Mouse (Mus musculus): ENCODE measurements at regions not wholly inside any gene's neighbourhood (a gene's known extent, or its start where the extent isn't known, plus 50 kb on each side); places are given as distances from the start of the nearest gene placed in this dataset.

- Histone ChIP-seq H3K4me1 (replicated peaks; ENCODE audit: low read depth, low read length) (no peaks in the 10 kb centered on the region), H3K4me3 (replicated peaks; ENCODE audit: low read length) (no peak overlapping the region), H3K9me3 (ENCODE audit: low read length) (peaks cover 30% of the 10 kb centered on the region), H3K27me3 (ENCODE audit: insufficient read depth, low read length) (no peaks in the 10 kb centered on the region; the same call in 1 of the 2 replicates), H3K36me3 (ENCODE audit: insufficient read depth, low read length) (no peaks in the 10 kb centered on the region)
- TF ChIP-seq POU5F1 (IDR thresholded peaks at IDR 0.05; ENCODE audit: borderline replicate concordance, low read length) (no peak), NANOG (IDR thresholded peaks at IDR 0.05; ENCODE audit: borderline replicate concordance, low read length) (no peak), CTCF (conservative IDR thresholded peaks at IDR 0.05; ENCODE audit: low read length) (no peak)
Measured at GRCm38 (mm10) chr10:43634371-43635080, 56.4 kb downstream of the Cd24a start.

- no peak for TF ChIP-seq POU5F1 (IDR thresholded peaks at IDR 0.05; ENCODE audit: borderline replicate concordance, low read length)
- no peak for TF ChIP-seq CTCF (conservative IDR thresholded peaks at IDR 0.05; ENCODE audit: low read length)
- no peak for TF ChIP-seq NANOG (IDR thresholded peaks at IDR 0.05; ENCODE audit: borderline replicate concordance, low read length)
- H3K4me3 ChIP-seq (replicated peaks; ENCODE audit: low read length), result no peak overlapping the region
- no peaks in the 10 kb centered on the region for H3K36me3 ChIP-seq (ENCODE audit: insufficient read depth, low read length)
- peaks cover 7% of the 10 kb centered on the region; the same call in 1 of the 2 replicates for H3K9me3 ChIP-seq (ENCODE audit: low read length)
- peaks cover 4% of the 10 kb centered on the region; the same call in 1 of the 2 replicates for H3K27me3 ChIP-seq (ENCODE audit: insufficient read depth, low read length)
- no peaks in the 10 kb centered on the region for H3K4me1 ChIP-seq (replicated peaks; ENCODE audit: low read depth, low read length)
Measured at GRCm38 (mm10) chr10:43641169-43641945, 63.3 kb downstream of the Cd24a start.

- Histone ChIP-seq H3K4me3 (replicated peaks; ENCODE audit: low read length) (no peak overlapping the region), H3K27me3 (ENCODE audit: insufficient read depth, low read length) (0 out of 2 replicates have a peak, but pooled peaks cover 4% of the 10 kb centered on the region), H3K36me3 (ENCODE audit: insufficient read depth, low read length) (no peaks in the 10 kb centered on the region), H3K4me1 (replicated peaks; ENCODE audit: low read depth, low read length) (no peaks in the 10 kb centered on the region), H3K9me3 (ENCODE audit: low read length) (no peaks in the 10 kb centered on the region)
- TF ChIP-seq NANOG (IDR thresholded peaks at IDR 0.05; ENCODE audit: borderline replicate concordance, low read length) (no peak), CTCF (conservative IDR thresholded peaks at IDR 0.05; ENCODE audit: low read length) (no peak), POU5F1 (IDR thresholded peaks at IDR 0.05; ENCODE audit: borderline replicate concordance, low read length) (no peak)
Measured at GRCm38 (mm10) chr10:43646326-43646725, 68.2 kb downstream of the Cd24a start.

GRCm38 (mm10) chr10:43646965-43647364 is 68.9 kb downstream of the Cd24a start:
- 0 out of 2 replicates have a peak, but pooled peaks cover 4% of the 10 kb centered on the region for H3K27me3 ChIP-seq (ENCODE audit: insufficient read depth, low read length)
- H3K4me1 ChIP-seq (replicated peaks; ENCODE audit: low read depth, low read length), result no peaks in the 10 kb centered on the region
- no peak for TF ChIP-seq CTCF (conservative IDR thresholded peaks at IDR 0.05; ENCODE audit: low read length)
- TF ChIP-seq POU5F1 (IDR thresholded peaks at IDR 0.05; ENCODE audit: borderline replicate concordance, low read length), result no peak
- no peak for TF ChIP-seq NANOG (IDR thresholded peaks at IDR 0.05; ENCODE audit: borderline replicate concordance, low read length)
- H3K4me3 ChIP-seq (replicated peaks; ENCODE audit: low read length), result no peak overlapping the region
- H3K36me3 ChIP-seq (ENCODE audit: insufficient read depth, low read length), result no peaks in the 10 kb centered on the region
- H3K9me3 ChIP-seq (ENCODE audit: low read length), result no peaks in the 10 kb centered on the region

GRCm38 (mm10) chr10:43648186-43648585 is 70.1 kb downstream of the Cd24a start:
- no peaks in the 10 kb centered on the region for H3K9me3 ChIP-seq (ENCODE audit: low read length)
- no peak for TF ChIP-seq CTCF (conservative IDR thresholded peaks at IDR 0.05; ENCODE audit: low read length)
- no peak for TF ChIP-seq NANOG (IDR thresholded peaks at IDR 0.05; ENCODE audit: borderline replicate concordance, low read length)
- no peak for TF ChIP-seq POU5F1 (IDR thresholded peaks at IDR 0.05; ENCODE audit: borderline replicate concordance, low read length)
- H3K36me3 ChIP-seq (ENCODE audit: insufficient read depth, low read length), result no peaks in the 10 kb centered on the region
- H3K27me3 ChIP-seq (ENCODE audit: insufficient read depth, low read length), result 0 out of 2 replicates have a peak, but pooled peaks cover 4% of the 10 kb centered on the region
- H3K4me3 ChIP-seq (replicated peaks; ENCODE audit: low read length), result no peak overlapping the region
- H3K4me1 ChIP-seq (replicated peaks; ENCODE audit: low read depth, low read length), result no peaks in the 10 kb centered on the region

GRCm38 (mm10) chr10:43648815-43649447 is 70.8 kb downstream of the Cd24a start:
- TF ChIP-seq CTCF (conservative IDR thresholded peaks at IDR 0.05; ENCODE audit: low read length) (no peak), NANOG (IDR thresholded peaks at IDR 0.05; ENCODE audit: borderline replicate concordance, low read length) (no peak), POU5F1 (IDR thresholded peaks at IDR 0.05; ENCODE audit: borderline replicate concordance, low read length) (no peak)
- no peaks in the 10 kb centered on the region for H3K4me1 ChIP-seq (replicated peaks; ENCODE audit: low read depth, low read length)
- 0 out of 2 replicates have a peak, but pooled peaks cover 1% of the 10 kb centered on the region for H3K27me3 ChIP-seq (ENCODE audit: insufficient read depth, low read length)
- H3K9me3 ChIP-seq (ENCODE audit: low read length), result no peaks in the 10 kb centered on the region
- no peak overlapping the region for H3K4me3 ChIP-seq (replicated peaks; ENCODE audit: low read length)
- H3K36me3 ChIP-seq (ENCODE audit: insufficient read depth, low read length), result no peaks in the 10 kb centered on the region

GRCm38 (mm10) chr10:43650449-43650848 is 72.4 kb downstream of the Cd24a start:
- H3K36me3 ChIP-seq (ENCODE audit: insufficient read depth, low read length), result no peaks in the 10 kb centered on the region
- no peak overlapping the region for H3K4me3 ChIP-seq (replicated peaks; ENCODE audit: low read length)
- TF ChIP-seq CTCF (conservative IDR thresholded peaks at IDR 0.05; ENCODE audit: low read length) (no peak), POU5F1 (IDR thresholded peaks at IDR 0.05; ENCODE audit: borderline replicate concordance, low read length) (no peak), NANOG (IDR thresholded peaks at IDR 0.05; ENCODE audit: borderline replicate concordance, low read length) (no peak)
- no peaks in the 10 kb centered on the region for H3K9me3 ChIP-seq (ENCODE audit: low read length)
- peaks cover 2% of the 10 kb centered on the region; the same call in 1 of the 2 replicates for H3K27me3 ChIP-seq (ENCODE audit: insufficient read depth, low read length)
- H3K4me1 ChIP-seq (replicated peaks; ENCODE audit: low read depth, low read length), result no peaks in the 10 kb centered on the region

GRCm38 (mm10) chr10:43651505-43651904 is 73.4 kb downstream of the Cd24a start:
- TF ChIP-seq CTCF (conservative IDR thresholded peaks at IDR 0.05; ENCODE audit: low read length) (no peak), NANOG (IDR thresholded peaks at IDR 0.05; ENCODE audit: borderline replicate concordance, low read length) (no peak), POU5F1 (IDR thresholded peaks at IDR 0.05; ENCODE audit: borderline replicate concordance, low read length) (no peak)
- H3K9me3 ChIP-seq (ENCODE audit: low read length), result no peaks in the 10 kb centered on the region

More at GRCm38 (mm10) chr10:43651505-43651904, 73.4 kb downstream of the Cd24a start:
- no peaks in the 10 kb centered on the region for H3K36me3 ChIP-seq (ENCODE audit: insufficient read depth, low read length)
- no peaks in the 10 kb centered on the region for H3K4me1 ChIP-seq (replicated peaks; ENCODE audit: low read depth, low read length)
- H3K27me3 ChIP-seq (ENCODE audit: insufficient read depth, low read length), result peaks cover 4% of the 10 kb centered on the region; the same call in 1 of the 2 replicates
- no peak overlapping the region for H3K4me3 ChIP-seq (replicated peaks; ENCODE audit: low read length)

Measured in E14TG2a.4 (cell line).